In genomic region chr8:123110649-123111048, GRCm38 (mm10) we compare ENCODE assay signal across 8 mouse cellular contexts. TPM values are rescaled to one million over a fixed set of nuclear protein-coding genes. Genes with fewer than 3 reads are reported as not detected.
DNase-seq lines count a peak whose midpoint lies in the region; ATAC-seq and TF ChIP-seq lines count a peak whose summit lies in the region.

No protein-coding gene starts in this region.

- no peak overlapping the region for H3K4me3 ChIP-seq in hindbrain, embryonic 14.5 days (replicated peaks; ENCODE audit: low read length)
- no peak overlapping the region for H3K4me3 ChIP-seq in hindbrain, embryonic 16.5 days (ENCODE audit: low read length)
- H3K4me3 ChIP-seq in G1E (ENCODE audit: low read depth, low read length): no peak overlapping the region
- H3K4me3 ChIP-seq in hindbrain, postnatal 0 days (ENCODE audit: low read length): no peak overlapping the region

- no peaks in the 10 kb centered on the region for H3K9me3 ChIP-seq in hindbrain, embryonic 14.5 days (ENCODE audit: control insufficient read depth, low read length)
- H3K9me3 ChIP-seq in hindbrain, embryonic 16.5 days (ENCODE audit: control insufficient read depth, low read length): no peaks in the 10 kb centered on the region
- H3K9me3 ChIP-seq in G1E (replicated peaks): no peaks in the 10 kb centered on the region
- H3K9me3 ChIP-seq in hindbrain, postnatal 0 days (ENCODE audit: low read length): no peaks in the 10 kb centered on the region

- peaks cover 1% of the 10 kb centered on the region for H3K27me3 ChIP-seq in hindbrain, embryonic 14.5 days (ENCODE audit: control insufficient read depth, insufficient read depth, low read length)
- peaks cover 1% of the 10 kb centered on the region for H3K27me3 ChIP-seq in hindbrain, embryonic 16.5 days (replicated peaks; ENCODE audit: control insufficient read depth, insufficient read depth, low read length)
- H3K27me3 ChIP-seq in G1E (ENCODE audit: insufficient read depth, low read length): no peaks in the 10 kb centered on the region
- H3K27me3 ChIP-seq in hindbrain, postnatal 0 days (ENCODE audit: insufficient read depth, low read length): peaks cover 1% of the 10 kb centered on the region; the same call in 1 of the 2 replicates

- DNase-seq in hindbrain, embryonic 14.5 days (ENCODE audit: low spot score): peak; percentile 47
- DNase-seq in G1E (ENCODE audit: low spot score): peak; percentile 66
- peak; percentile 69 for DNase-seq in hindbrain, postnatal 0 days (ENCODE audit: low spot score)
- DNase-seq in lung, adult 18-20 months: peak; percentile 37 to 58
- peak; percentile 44 for DNase-seq in spleen, adult 12 weeks (ENCODE audit: low spot score)
- DNase-seq in layer of hippocampus, adult 9-11 months: no peak

- H3K36me3 ChIP-seq in hindbrain, embryonic 14.5 days (replicated peaks; ENCODE audit: control insufficient read depth, insufficient read depth): peaks cover 3% of the 10 kb centered on the region
- peaks cover under 1% of the 10 kb centered on the region; the same call in 1 of the 2 replicates for H3K36me3 ChIP-seq in hindbrain, embryonic 16.5 days (ENCODE audit: control insufficient read depth, insufficient read depth, low read length)
- H3K36me3 ChIP-seq in G1E (replicated peaks): peaks cover under 1% of the 10 kb centered on the region
- peaks cover under 1% of the 10 kb centered on the region; the same call in 1 of the 2 replicates for H3K36me3 ChIP-seq in hindbrain, postnatal 0 days (ENCODE audit: insufficient read depth, low read length)

- 19% methylated on average over 4 of the region's 4 CpGs for WGBS in hindbrain, embryonic 14.5 days
- 16% methylated on average over 4 of the region's 4 CpGs for WGBS in hindbrain, embryonic 16.5 days
- WGBS in hindbrain, postnatal 0 days: 27% methylated on average over 4 of the region's 4 CpGs

- ATAC-seq in hindbrain, embryonic 14.5 days (ENCODE audit: low FRiP score): no peak; the same call in 1 of the 2 replicates
- no peak for ATAC-seq in hindbrain, embryonic 16.5 days
- 0 out of 2 replicates have a peak, but pooled peaks have one; percentile 11 for ATAC-seq in G1E (ENCODE audit: extremely low read depth, insufficient number of reproducible peaks, low FRiP score, poor library complexity, severe bottlenecking)
- peak; percentile 79 for ATAC-seq in common myeloid progenitor, adult 5-6 weeks (replicated peaks; ENCODE audit: low read depth, poor library complexity, severe bottlenecking)
- peak; percentile 57; the same call in 1 of the 2 replicates for ATAC-seq in hindbrain, postnatal 0 days

- peak; percentile 60 for TF ChIP-seq CTCF in G1E (IDR thresholded peaks at IDR 0.05; ENCODE audit: low read depth, low read length)
- TF ChIP-seq CTCF in hindbrain, postnatal 0 days (IDR thresholded peaks at IDR 0.05; ENCODE audit: low read depth): peak; percentile 83

- H3K4me1 ChIP-seq in hindbrain, embryonic 14.5 days (replicated peaks; ENCODE audit: control insufficient read depth, insufficient read depth, low read length): no peaks in the 10 kb centered on the region
- H3K4me1 ChIP-seq in hindbrain, embryonic 16.5 days (ENCODE audit: control insufficient read depth, insufficient read depth, low read depth, low read length): no peaks in the 10 kb centered on the region
- H3K4me1 ChIP-seq in G1E (ENCODE audit: insufficient read depth, low read depth, low read length): peaks cover 47% of the 10 kb centered on the region
- no peaks in the 10 kb centered on the region for H3K4me1 ChIP-seq in hindbrain, postnatal 0 days (ENCODE audit: insufficient read depth, low read length)

- no peak overlapping the region for H3K27ac ChIP-seq in hindbrain, embryonic 14.5 days
- no peak overlapping the region for H3K27ac ChIP-seq in hindbrain, embryonic 16.5 days (ENCODE audit: low read depth, low read length)
- no peak overlapping the region for H3K27ac ChIP-seq in hindbrain, postnatal 0 days

- no peak overlapping the region for H3K9ac ChIP-seq in hindbrain, embryonic 14.5 days
- H3K9ac ChIP-seq in hindbrain, embryonic 16.5 days (ENCODE audit: low read depth, low read length): no peak overlapping the region
- no peak overlapping the region for H3K9ac ChIP-seq in hindbrain, postnatal 0 days (replicated peaks; ENCODE audit: low read length)

- H3K4me2 ChIP-seq in hindbrain, embryonic 14.5 days (replicated peaks): no peak overlapping the region
- H3K4me2 ChIP-seq in hindbrain, embryonic 16.5 days (ENCODE audit: low read length): no peak overlapping the region
- no peak overlapping the region for H3K4me2 ChIP-seq in hindbrain, postnatal 0 days (ENCODE audit: low read depth, low read length)

RNA-seq across cellular contexts. Expression of gene Cpne7, which starts 6.5 kb away (rescaled TPM):
- 2.2 and 3.3 TPM in 2 replicates for polyA plus RNA-seq in hindbrain, embryonic 14.5 days (2014; fragmentation: Nextera tagmentation; extraction: Ambion mirVana)
- 5.9 and 8.6 TPM in 2 replicates for polyA plus RNA-seq in hindbrain, embryonic 16.5 days (2015; fragmentation: Nextera tagmentation; extraction: Ambion mirVana)
- 3.1 and 4.3 TPM in 2 replicates for total RNA-seq in G1E (2014; fragmentation: Nextera tagmentation)
- total RNA-seq in G1E (2017): 3.6 and 6.1 TPM in 2 replicates
- 11.1 and 11.2 TPM in 2 replicates for polyA plus RNA-seq in G1E (2012)
- total RNA-seq in common myeloid progenitor, adult 5-6 weeks (2017): 0.14 and 1.4 TPM in 2 replicates
- total RNA-seq in hindbrain, postnatal 0 days (2014; rRNA removed): 16.5 and 21.2 TPM in 2 replicates
- polyA plus RNA-seq in hindbrain, postnatal 0 days (2015; fragmentation: Nextera tagmentation; extraction: Ambion mirVana): 11.9 and 13.4 TPM in 2 replicates

RNA-seq across cellular contexts. Expression of gene Rpl13, which starts 8.5 kb away (rescaled TPM):
- polyA plus RNA-seq in hindbrain, embryonic 14.5 days (2014; fragmentation: Nextera tagmentation; extraction: Ambion mirVana): 766 and 865 TPM in 2 replicates
- 588 and 678 TPM in 2 replicates for polyA plus RNA-seq in hindbrain, embryonic 16.5 days (2015; fragmentation: Nextera tagmentation; extraction: Ambion mirVana)
- 835 and 904 TPM in 2 replicates for total RNA-seq in G1E (2014; fragmentation: Nextera tagmentation)
- total RNA-seq in G1E (2017): 3,495 and 3,523 TPM in 2 replicates
- polyA plus RNA-seq in G1E (2012): 4,220 and 5,023 TPM in 2 replicates
- 3,285 and 3,463 TPM in 2 replicates for total RNA-seq in common myeloid progenitor, adult 5-6 weeks (2017)
- 2,723 and 2,758 TPM in 2 replicates for total RNA-seq in hindbrain, postnatal 0 days (2014; rRNA removed)
- polyA plus RNA-seq in hindbrain, postnatal 0 days (2015; fragmentation: Nextera tagmentation; extraction: Ambion mirVana): 808 and 861 TPM in 2 replicates

RNA-seq across cellular contexts. Expression of gene Sult5a1, which starts 47.5 kb away (rescaled TPM):
- 1.3 and 3.0 TPM in 2 replicates for polyA plus RNA-seq in hindbrain, embryonic 14.5 days (2014; fragmentation: Nextera tagmentation; extraction: Ambion mirVana)
- polyA plus RNA-seq in hindbrain, embryonic 16.5 days (2015; fragmentation: Nextera tagmentation; extraction: Ambion mirVana): 1.8 and 2.5 TPM in 2 replicates
- not detected in 2 replicates for total RNA-seq in G1E (2014; fragmentation: Nextera tagmentation)
- 0.06 and 0.11 TPM in 2 replicates for total RNA-seq in G1E (2017)
- polyA plus RNA-seq in G1E (2012): not detected in 2 replicates
- not detected in 2 replicates for total RNA-seq in common myeloid progenitor, adult 5-6 weeks (2017)
- 2.9 and 3.7 TPM in 2 replicates for total RNA-seq in hindbrain, postnatal 0 days (2014; rRNA removed)
- polyA plus RNA-seq in hindbrain, postnatal 0 days (2015; fragmentation: Nextera tagmentation; extraction: Ambion mirVana): 2.7 and 2.9 TPM in 2 replicates

RNA-seq across cellular contexts. Expression of gene Spg7, which starts 47.9 kb away (rescaled TPM):
- polyA plus RNA-seq in hindbrain, embryonic 14.5 days (2014; fragmentation: Nextera tagmentation; extraction: Ambion mirVana): 41.6 and 44.1 TPM in 2 replicates
- polyA plus RNA-seq in hindbrain, embryonic 16.5 days (2015; fragmentation: Nextera tagmentation; extraction: Ambion mirVana): 44.6 and 46.5 TPM in 2 replicates
- 11.7 and 14.2 TPM in 2 replicates for total RNA-seq in G1E (2014; fragmentation: Nextera tagmentation)
- total RNA-seq in G1E (2017): 36.7 and 40.2 TPM in 2 replicates
- polyA plus RNA-seq in G1E (2012): 20.9 and 22.6 TPM in 2 replicates
- total RNA-seq in common myeloid progenitor, adult 5-6 weeks (2017): 50.3 and 51.8 TPM in 2 replicates
- 45.1 and 52.7 TPM in 2 replicates for total RNA-seq in hindbrain, postnatal 0 days (2014; rRNA removed)
- 49.7 and 51.6 TPM in 2 replicates for polyA plus RNA-seq in hindbrain, postnatal 0 days (2015; fragmentation: Nextera tagmentation; extraction: Ambion mirVana)

Comparison
In these comparisons a context has a peak if more than half of its experiments do, and no peak if none do; other contexts are left out.
1. ATAC-seq: peak in G1E (single experiment), common myeloid progenitor, adult 5-6 weeks (single experiment) and hindbrain, postnatal 0 days (single experiment); none in hindbrain, embryonic 14.5 days (single experiment) and hindbrain, embryonic 16.5 days (single experiment).